Mouse (Mus musculus): ENCODE data around the gene Itgb2l.

GRCm38 (mm10) chr16:96406312-96406711 is 37.1 kb downstream of the Itgb2l start:
- TF ChIP-seq CTCF (conservative IDR thresholded peaks at IDR 0.05; ENCODE audit: insufficient read depth, insufficient read length, low read depth, low read length), result no peak
- no peak for TF ChIP-seq POLR2A (IDR thresholded peaks at IDR 0.05; ENCODE audit: low read depth, low read length)

All from kidney, adult 2 months (tissue).